Mouse (Mus musculus) CH12.LX (cell line): ENCODE data around the gene Dph2.

ENCODE experiments used
- CHD1 ChIP-seq: IDR thresholded peaks from 2 replicates; pipeline ENCODE4 v1.6.1; 2012; ENCODE audit warnings: low read depth, low read length, improper control_type of control experiment, inconsistent platforms
- CTCF ChIP-seq, 2 experiments: IDR thresholded peaks in 1 of 2; conservative IDR thresholded peaks in 1 of 2; 2 replicates each; pipeline ENCODE4 v1.5.1; 2011 to 2012; ENCODE audit warnings: low read depth in 2 of 2, low read length in 2 of 2, improper control_type of control experiment in 1 of 2, inconsistent platforms in 1 of 2, mild to moderate bottlenecking in 1 of 2, moderate library complexity in 1 of 2
- GABPA ChIP-seq: IDR thresholded peaks from 2 replicates; pipeline ENCODE4 v1.6.1; 2012; ENCODE audit warnings: low read depth, low read length, improper control_type of control experiment, inconsistent platforms; ENCODE audit not compliant: insufficient replicate concordance
- MAX ChIP-seq: IDR thresholded peaks from 2 replicates; pipeline ENCODE4 v1.6.1; 2011; ENCODE audit warnings: low read length, improper control_type of control experiment
- MYC ChIP-seq: IDR thresholded peaks from 2 replicates; pipeline ENCODE4 v1.6.1; 2011; ENCODE audit warnings: low read depth, mild to moderate bottlenecking, improper control_type of control experiment, low read length
- RAD21 ChIP-seq: IDR thresholded peaks from 2 replicates; pipeline ENCODE4 v1.6.1; 2011; ENCODE audit warnings: low read depth, mild to moderate bottlenecking, low read length, improper control_type of control experiment, moderate library complexity
- TCF12 ChIP-seq: IDR thresholded peaks from 2 replicates; pipeline ENCODE4 v1.6.1; 2014; ENCODE audit warnings: low read depth, mild to moderate bottlenecking, inconsistent platforms, low read length, improper control_type of control experiment
- ZKSCAN1 ChIP-seq: IDR thresholded peaks from 2 replicates; pipeline ENCODE4 v1.6.1; 2012; ENCODE audit warnings: low read depth, inconsistent platforms, low read length, improper control_type of control experiment, borderline replicate concordance

GRCm38 (mm10) chr4:117847011-117847410 is 44.8 kb downstream of the Dph2 start:
- TF ChIP-seq RAD21 (no peak), CTCF (conservative IDR thresholded peaks at IDR 0.05 in 1 of 2, IDR thresholded peaks at IDR 0.05 in 1 of 2; ENCODE audit: low read depth in 2 of 2, low read length in 2 of 2) (no peak), CHD1 (no peak), MAX (no peak), ZKSCAN1 (no peak), GABPA (no peak), MYC (no peak), TCF12 (no peak)
